Mouse (Mus musculus): ENCODE results near the gene Oosp1. TPM values are rescaled to one million over a fixed set of nuclear protein-coding genes. Genes with fewer than 3 reads are reported as not detected.

Gene Oosp1
- polyA plus RNA-seq, 1 experiment from 2014 or later: not detected

DNA sequence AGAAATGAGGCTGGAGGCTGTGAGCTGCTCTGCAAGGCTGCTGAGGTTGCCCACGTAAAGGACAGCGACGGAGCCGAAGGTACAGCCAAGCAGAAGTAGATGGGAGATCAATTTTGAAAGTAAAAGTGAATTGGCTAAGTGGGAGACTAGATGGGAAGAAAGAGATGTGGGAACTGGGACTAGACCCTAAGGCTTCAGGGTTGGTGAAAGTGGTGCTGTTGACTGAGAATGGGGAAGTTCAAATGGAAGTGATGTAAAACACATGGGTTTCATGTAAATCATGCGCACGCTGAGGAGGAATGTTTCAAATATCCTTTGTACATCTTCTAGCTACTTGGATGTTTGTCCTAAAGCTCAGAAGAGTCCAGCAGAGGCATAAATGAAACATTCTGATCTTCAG is 7.4 kb upstream of the Oosp1 start:
- WGBS: 85% methylated on average over 6 of the region's 6 CpGs
- ATAC-seq (ENCODE audit: insufficient number of reproducible peaks, insufficient read depth, low FRiP score, low read depth): no peak

DNA sequence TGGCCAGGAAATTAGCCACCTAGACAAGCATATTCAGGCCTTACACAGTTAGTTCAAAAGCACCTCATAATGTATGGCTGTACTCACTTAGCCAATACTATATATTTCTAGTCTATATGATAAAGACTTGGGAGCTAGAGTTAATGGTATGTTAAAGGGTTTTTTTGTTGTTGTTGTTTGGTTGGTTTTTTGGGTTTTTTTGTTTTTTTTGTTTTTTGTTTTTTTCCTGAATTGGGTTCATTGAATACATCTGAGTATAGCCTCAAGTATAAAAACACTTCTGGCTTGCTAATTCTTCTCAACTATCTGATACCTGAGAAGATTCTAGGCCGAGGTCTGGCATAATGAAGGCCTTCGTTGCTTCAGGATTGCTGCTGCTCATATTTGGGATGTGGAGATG is 5.8 kb upstream of the Oosp1 start, which contains the start of gene Oosp3:
Gene Oosp3, plus strand, starts transcription at position 301 of the 400 bp plus-strand sequence.
- Histone ChIP-seq H3K4me2 (replicated peaks; ENCODE audit: low read depth, low read length) (no peak within 1 kb of the TSS), H3K9ac (replicated peaks; ENCODE audit: low read depth, low read length) (no peak within 1 kb of the TSS), H3K4me3 (ENCODE audit: low read depth, low read length) (no peak within 1 kb of the TSS), H3K27ac (ENCODE audit: low read length) (no peak within 1 kb of the TSS), H3K4me1 (ENCODE audit: control insufficient read depth, insufficient read depth, low read length) (no peaks in the 10 kb centered on the region), H3K27me3 (ENCODE audit: control insufficient read depth, insufficient read depth, low read length) (no peaks in the 10 kb centered on the region), H3K9me3 (ENCODE audit: control insufficient read depth, low read depth, low read length) (no peaks in the 10 kb centered on the region), H3K36me3 (ENCODE audit: control insufficient read depth, insufficient read depth, low read length) (no peaks in the 10 kb centered on the region)
- 79% methylated on average over 2 of the region's 2 CpGs for WGBS
- no peak for ATAC-seq (ENCODE audit: insufficient number of reproducible peaks, insufficient read depth, low FRiP score, low read depth)

More for the DNA sequence above, 7.4 kb upstream of the Oosp1 start:
- Histone ChIP-seq H3K4me1 (ENCODE audit: control insufficient read depth, insufficient read depth, low read length) (no peaks in the 10 kb centered on the region), H3K4me3 (ENCODE audit: low read depth, low read length) (no peak overlapping the region), H3K36me3 (ENCODE audit: control insufficient read depth, insufficient read depth, low read length) (no peaks in the 10 kb centered on the region), H3K4me2 (replicated peaks; ENCODE audit: low read depth, low read length) (no peak overlapping the region), H3K9ac (replicated peaks; ENCODE audit: low read depth, low read length) (no peak overlapping the region), H3K9me3 (ENCODE audit: control insufficient read depth, low read depth, low read length) (no peaks in the 10 kb centered on the region), H3K27ac (ENCODE audit: low read length) (no peak overlapping the region), H3K27me3 (ENCODE audit: control insufficient read depth, insufficient read depth, low read length) (no peaks in the 10 kb centered on the region)

- no peak overlapping the region for H3K27ac ChIP-seq (ENCODE audit: low read length)
- H3K4me2 ChIP-seq (replicated peaks; ENCODE audit: low read depth, low read length): no peak overlapping the region
- no peaks in the 10 kb centered on the region for H3K4me1 ChIP-seq (ENCODE audit: control insufficient read depth, insufficient read depth, low read length)
- no peaks in the 10 kb centered on the region for H3K9me3 ChIP-seq (ENCODE audit: control insufficient read depth, low read depth, low read length)
- no peak overlapping the region for H3K9ac ChIP-seq (replicated peaks; ENCODE audit: low read depth, low read length)
- no peaks in the 10 kb centered on the region for H3K27me3 ChIP-seq (ENCODE audit: control insufficient read depth, insufficient read depth, low read length)
- ATAC-seq (ENCODE audit: insufficient number of reproducible peaks, insufficient read depth, low FRiP score, low read depth): no peak
- H3K4me3 ChIP-seq (ENCODE audit: low read depth, low read length): no peak overlapping the region
- H3K36me3 ChIP-seq (ENCODE audit: control insufficient read depth, insufficient read depth, low read length): no peaks in the 10 kb centered on the region
- WGBS: 44% methylated on average over 1 of the region's 1 CpGs
Observed at GRCm38 (mm10) chr19:11691454-11691853, 504 bp upstream of the Oosp1 start.

GRCm38 (mm10) chr19:11661562-11661961 is 29.4 kb downstream of the Oosp1 start:
- ATAC-seq (ENCODE audit: insufficient number of reproducible peaks, insufficient read depth, low FRiP score, low read depth): no peak
- Histone ChIP-seq H3K4me1 (ENCODE audit: control insufficient read depth, insufficient read depth, low read length) (no peaks in the 10 kb centered on the region), H3K4me3 (ENCODE audit: low read depth, low read length) (no peak overlapping the region), H3K27me3 (ENCODE audit: control insufficient read depth, insufficient read depth, low read length) (no peaks in the 10 kb centered on the region), H3K27ac (ENCODE audit: low read length) (no peak overlapping the region), H3K36me3 (ENCODE audit: control insufficient read depth, insufficient read depth, low read length) (no peaks in the 10 kb centered on the region), H3K9ac (replicated peaks; ENCODE audit: low read depth, low read length) (no peak overlapping the region), H3K4me2 (replicated peaks; ENCODE audit: low read depth, low read length) (no peak overlapping the region), H3K9me3 (ENCODE audit: control insufficient read depth, low read depth, low read length) (no peaks in the 10 kb centered on the region)

- Histone ChIP-seq H3K4me3 (ENCODE audit: low read depth, low read length) (no peak within 1 kb of the TSS), H3K9ac (replicated peaks; ENCODE audit: low read depth, low read length) (no peak within 1 kb of the TSS), H3K4me2 (replicated peaks; ENCODE audit: low read depth, low read length) (no peak within 1 kb of the TSS), H3K27ac (ENCODE audit: low read length) (no peak within 1 kb of the TSS), H3K9me3 (ENCODE audit: control insufficient read depth, low read depth, low read length) (no peaks in the 10 kb centered on the region), H3K4me1 (ENCODE audit: control insufficient read depth, insufficient read depth, low read length) (no peaks in the 10 kb centered on the region), H3K27me3 (ENCODE audit: control insufficient read depth, insufficient read depth, low read length) (no peaks in the 10 kb centered on the region), H3K36me3 (ENCODE audit: control insufficient read depth, insufficient read depth, low read length) (no peaks in the 10 kb centered on the region)
- no peak for ATAC-seq (ENCODE audit: insufficient number of reproducible peaks, insufficient read depth, low FRiP score, low read depth)
- 83% methylated on average over 5 of the region's 5 CpGs for WGBS
Observed at GRCm38 (mm10) chr19:11660459-11660858, 30.5 kb downstream of the Oosp1 start, which contains the start of gene Oosp2. Gene Oosp2 (minus strand): TSS chr19:11660559.

DNA sequence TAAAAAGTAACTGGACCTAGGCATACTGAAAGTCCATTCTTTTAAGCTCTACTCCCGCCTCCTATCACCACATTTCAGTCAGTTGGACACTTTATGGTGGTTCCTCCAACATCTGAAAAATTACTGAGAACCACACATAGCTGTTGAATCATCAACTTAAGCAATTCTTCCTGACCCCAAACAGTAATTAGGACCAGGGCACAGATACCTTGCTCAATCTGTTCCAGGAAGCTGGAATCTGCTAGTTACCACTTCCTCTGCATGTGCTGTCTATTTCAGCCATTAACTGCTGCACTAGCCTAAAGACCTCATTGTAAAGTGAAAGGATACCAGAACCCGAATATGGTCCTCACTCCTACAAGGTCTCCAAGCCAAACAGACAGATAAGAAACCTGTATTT is 31.8 kb downstream of the Oosp1 start:
- Histone ChIP-seq H3K4me3 (ENCODE audit: low read depth, low read length) (no peak overlapping the region), H3K9me3 (ENCODE audit: control insufficient read depth, low read depth, low read length) (no peaks in the 10 kb centered on the region), H3K27me3 (ENCODE audit: control insufficient read depth, insufficient read depth, low read length) (no peaks in the 10 kb centered on the region), H3K36me3 (ENCODE audit: control insufficient read depth, insufficient read depth, low read length) (no peaks in the 10 kb centered on the region), H3K4me2 (replicated peaks; ENCODE audit: low read depth, low read length) (no peak overlapping the region), H3K9ac (replicated peaks; ENCODE audit: low read depth, low read length) (no peak overlapping the region), H3K27ac (ENCODE audit: low read length) (no peak overlapping the region), H3K4me1 (ENCODE audit: control insufficient read depth, insufficient read depth, low read length) (no peaks in the 10 kb centered on the region)
- ATAC-seq (ENCODE audit: insufficient number of reproducible peaks, insufficient read depth, low FRiP score, low read depth): no peak
- WGBS: 65% methylated on average over 2 of the region's 2 CpGs

GRCm38 (mm10) chr19:11649564-11649963 is 41.4 kb downstream of the Oosp1 start:
- no peaks in the 10 kb centered on the region for H3K36me3 ChIP-seq (ENCODE audit: control insufficient read depth, insufficient read depth, low read length)
- no peak overlapping the region for H3K4me3 ChIP-seq (ENCODE audit: low read depth, low read length)
- H3K27ac ChIP-seq (ENCODE audit: low read length): no peak overlapping the region
- no peak overlapping the region for H3K4me2 ChIP-seq (replicated peaks; ENCODE audit: low read depth, low read length)
- H3K4me1 ChIP-seq (ENCODE audit: control insufficient read depth, insufficient read depth, low read length): no peaks in the 10 kb centered on the region
- H3K9me3 ChIP-seq (ENCODE audit: control insufficient read depth, low read depth, low read length): no peaks in the 10 kb centered on the region
- H3K27me3 ChIP-seq (ENCODE audit: control insufficient read depth, insufficient read depth, low read length): no peaks in the 10 kb centered on the region
- H3K9ac ChIP-seq (replicated peaks; ENCODE audit: low read depth, low read length): no peak overlapping the region
- ATAC-seq (ENCODE audit: insufficient number of reproducible peaks, insufficient read depth, low FRiP score, low read depth): no peak
- WGBS: 66% methylated on average over 4 of the region's 4 CpGs

DNA sequence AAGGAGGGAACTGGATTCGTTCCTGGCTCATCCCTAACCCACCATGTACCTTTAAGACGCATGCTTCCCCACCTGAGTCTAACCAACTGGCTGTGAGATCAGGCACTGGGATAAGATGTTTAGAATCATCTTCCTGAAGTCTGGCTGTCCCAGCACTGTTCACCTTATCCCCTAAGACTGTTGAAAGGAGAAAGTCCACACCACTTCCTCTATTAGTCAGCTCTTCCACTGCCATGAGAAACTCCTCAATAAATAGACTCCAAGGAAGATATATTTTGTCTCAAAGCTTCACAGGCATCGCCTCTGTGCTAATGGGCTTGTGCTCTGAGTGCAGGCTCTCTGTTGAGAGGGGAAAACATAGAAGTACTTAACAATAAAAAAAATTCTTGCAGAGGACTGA is 44.8 kb downstream of the Oosp1 start:
- Histone ChIP-seq H3K36me3 (ENCODE audit: control insufficient read depth, insufficient read depth, low read length) (no peaks in the 10 kb centered on the region), H3K4me1 (ENCODE audit: control insufficient read depth, insufficient read depth, low read length) (no peaks in the 10 kb centered on the region), H3K9me3 (ENCODE audit: control insufficient read depth, low read depth, low read length) (no peaks in the 10 kb centered on the region), H3K27me3 (ENCODE audit: control insufficient read depth, insufficient read depth, low read length) (no peaks in the 10 kb centered on the region), H3K4me2 (replicated peaks; ENCODE audit: low read depth, low read length) (no peak overlapping the region), H3K4me3 (ENCODE audit: low read depth, low read length) (no peak overlapping the region), H3K9ac (replicated peaks; ENCODE audit: low read depth, low read length) (no peak overlapping the region), H3K27ac (ENCODE audit: low read length) (no peak overlapping the region)
- 84% methylated on average over 3 of the region's 3 CpGs for WGBS
- no peak for ATAC-seq (ENCODE audit: insufficient number of reproducible peaks, insufficient read depth, low FRiP score, low read depth)

DNA sequence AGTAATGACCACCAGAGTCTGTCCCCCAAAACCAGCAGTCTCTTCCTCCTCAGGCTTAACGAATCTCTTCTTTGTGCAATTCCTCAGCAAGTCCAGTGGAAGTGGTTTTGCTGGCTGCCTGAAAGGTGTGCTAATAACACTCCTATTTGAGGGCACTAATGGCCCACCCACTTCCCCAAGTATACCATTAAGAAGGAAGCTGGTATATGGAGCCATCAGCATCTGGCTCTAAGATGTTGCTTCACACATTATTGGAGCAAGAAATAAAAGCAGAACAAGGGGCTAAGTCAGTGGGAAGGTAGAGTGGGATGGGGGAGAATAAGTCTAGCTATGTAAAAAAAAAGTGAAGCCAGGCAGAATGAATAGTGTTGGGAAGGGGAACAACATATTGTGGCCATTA is 50.2 kb downstream of the Oosp1 start, which contains the start of gene Ms4a3:
Gene Ms4a3, minus strand, starts transcription at position 120 of the 400 bp plus-strand sequence.
- Histone ChIP-seq H3K9me3 (ENCODE audit: control insufficient read depth, low read depth, low read length) (no peaks in the 10 kb centered on the region), H3K9ac (replicated peaks; ENCODE audit: low read depth, low read length) (no peak within 1 kb of the TSS), H3K4me1 (ENCODE audit: control insufficient read depth, insufficient read depth, low read length) (no peaks in the 10 kb centered on the region), H3K36me3 (ENCODE audit: control insufficient read depth, insufficient read depth, low read length) (no peaks in the 10 kb centered on the region), H3K27me3 (ENCODE audit: control insufficient read depth, insufficient read depth, low read length) (no peaks in the 10 kb centered on the region), H3K4me2 (replicated peaks; ENCODE audit: low read depth, low read length) (no peak within 1 kb of the TSS), H3K27ac (ENCODE audit: low read length) (no peak within 1 kb of the TSS), H3K4me3 (ENCODE audit: low read depth, low read length) (no peak within 1 kb of the TSS)
- no peak for ATAC-seq (ENCODE audit: insufficient number of reproducible peaks, insufficient read depth, low FRiP score, low read depth)
- 73% methylated on average over 1 of the region's 1 CpGs for WGBS
